Mouse (Mus musculus) heart, adult 11 months (tissue): ENCODE measurements around the gene Spag8.

Source experiments
- DNase-seq: peaks from one replicate; pipeline ENCODE4 v3.0.0; 2022

Spag8 gene

DNA sequence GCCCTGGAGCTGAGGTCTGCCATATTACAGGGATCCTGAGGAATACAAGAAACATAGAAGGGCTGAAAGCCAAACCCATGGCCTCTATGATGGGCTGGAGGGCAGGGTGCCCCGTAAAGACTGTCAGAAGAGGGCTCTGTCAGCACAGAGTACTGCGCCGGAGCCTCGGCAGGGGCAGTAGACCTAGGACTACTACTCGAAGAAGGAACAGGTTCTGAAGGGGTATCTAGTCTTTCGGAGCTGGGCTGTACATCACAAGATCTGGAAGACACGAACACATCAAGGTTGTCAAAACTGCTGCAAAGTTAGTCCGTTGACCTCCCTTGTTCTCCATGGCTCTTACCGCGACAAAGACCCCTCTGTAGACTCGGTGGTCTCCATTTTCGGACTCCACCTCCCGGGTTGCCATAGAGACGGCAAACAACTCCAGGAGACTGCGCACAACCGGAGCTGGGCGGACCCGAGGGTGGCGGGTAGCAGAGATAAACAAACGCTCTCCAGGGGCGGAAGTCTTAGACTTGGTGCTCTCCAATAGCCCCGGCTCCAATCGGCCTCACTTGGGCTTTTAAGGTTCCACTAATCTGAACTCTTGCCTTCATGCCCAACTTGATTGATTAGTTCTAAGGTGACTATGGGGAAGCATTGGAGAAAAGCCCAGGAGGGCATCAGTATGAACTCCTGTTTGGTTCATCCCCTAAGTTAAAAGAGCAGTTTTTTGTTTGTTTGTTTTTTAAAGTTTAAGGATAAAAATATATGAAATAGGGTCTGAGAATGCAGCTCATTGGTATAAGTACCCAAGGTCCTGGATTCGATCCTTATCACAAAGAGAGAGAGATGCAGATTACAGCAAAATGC lies at the start of gene Spag8:
Gene Spag8 (minus strand): TSS at position 434 of the 855 bp plus-strand sequence.
- DNase-seq, result peak; percentile 94

DNA sequence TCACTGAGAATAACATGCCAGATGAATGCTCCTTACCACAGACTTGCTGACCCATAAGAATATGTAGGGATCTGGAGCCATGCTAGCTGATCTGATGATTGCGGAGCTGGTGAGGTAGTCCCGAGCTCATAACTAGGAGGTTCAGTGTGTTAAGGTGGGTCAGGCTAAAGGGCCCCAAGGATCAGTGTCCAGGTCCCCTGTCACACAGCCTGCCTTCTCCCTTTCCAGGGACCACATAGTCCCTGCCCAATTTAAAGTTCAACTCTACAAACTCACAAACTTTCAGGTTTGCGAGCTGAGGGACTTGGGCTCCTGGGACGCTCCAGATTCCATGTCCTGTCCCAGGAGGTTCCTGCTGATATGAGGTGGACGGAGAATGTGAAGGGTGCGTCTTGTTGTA lies 47.3 kb upstream of the Spag8 start, which contains the start of gene Olfr70:
Gene Olfr70 (minus strand): TSS at position 101 of the 400 bp plus-strand sequence.
- no peak for DNase-seq

DNA sequence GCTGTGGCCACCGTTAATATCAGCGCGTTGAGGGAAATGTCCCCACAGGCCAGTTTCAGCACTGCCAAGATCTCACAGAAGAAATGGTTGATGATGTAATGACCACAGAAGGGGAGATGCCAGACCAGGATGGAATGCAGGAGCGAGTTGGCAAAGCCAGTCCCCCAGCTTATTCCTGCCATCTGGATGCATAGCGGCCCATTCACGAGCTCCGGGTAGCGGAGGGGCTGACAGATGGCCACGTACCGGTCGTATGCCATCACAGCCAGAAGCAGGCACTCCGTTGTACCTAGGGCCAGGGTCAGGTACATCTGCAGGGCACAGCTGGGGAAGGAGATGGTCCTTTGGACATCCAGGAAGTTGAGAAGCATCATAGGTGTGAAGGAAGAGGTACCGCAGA lies 43.2 kb upstream of the Spag8 start:
- no peak for DNase-seq

DNA sequence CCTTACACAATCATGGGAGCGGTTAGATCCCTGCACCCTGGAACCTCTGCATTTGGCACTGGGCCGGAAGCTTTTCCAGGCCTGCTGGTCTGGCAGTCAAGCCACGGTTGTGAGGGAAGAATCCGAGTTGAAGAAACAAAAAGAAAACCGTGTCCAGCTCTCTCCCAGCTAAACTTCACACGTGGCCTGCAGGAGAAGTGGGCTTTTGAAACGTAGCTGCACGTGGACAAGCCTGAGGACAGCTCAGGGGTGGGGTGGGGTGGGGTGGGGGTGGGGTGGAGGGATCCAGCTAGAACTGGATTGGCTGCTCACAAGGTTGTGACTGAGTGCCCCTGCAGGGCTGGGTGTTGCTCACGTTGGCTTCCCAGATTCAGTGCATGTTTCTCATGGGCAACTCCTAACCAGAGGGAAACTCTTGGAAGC lies 41.9 kb upstream of the Spag8 start:
- peak; percentile 98 for DNase-seq

DNA sequence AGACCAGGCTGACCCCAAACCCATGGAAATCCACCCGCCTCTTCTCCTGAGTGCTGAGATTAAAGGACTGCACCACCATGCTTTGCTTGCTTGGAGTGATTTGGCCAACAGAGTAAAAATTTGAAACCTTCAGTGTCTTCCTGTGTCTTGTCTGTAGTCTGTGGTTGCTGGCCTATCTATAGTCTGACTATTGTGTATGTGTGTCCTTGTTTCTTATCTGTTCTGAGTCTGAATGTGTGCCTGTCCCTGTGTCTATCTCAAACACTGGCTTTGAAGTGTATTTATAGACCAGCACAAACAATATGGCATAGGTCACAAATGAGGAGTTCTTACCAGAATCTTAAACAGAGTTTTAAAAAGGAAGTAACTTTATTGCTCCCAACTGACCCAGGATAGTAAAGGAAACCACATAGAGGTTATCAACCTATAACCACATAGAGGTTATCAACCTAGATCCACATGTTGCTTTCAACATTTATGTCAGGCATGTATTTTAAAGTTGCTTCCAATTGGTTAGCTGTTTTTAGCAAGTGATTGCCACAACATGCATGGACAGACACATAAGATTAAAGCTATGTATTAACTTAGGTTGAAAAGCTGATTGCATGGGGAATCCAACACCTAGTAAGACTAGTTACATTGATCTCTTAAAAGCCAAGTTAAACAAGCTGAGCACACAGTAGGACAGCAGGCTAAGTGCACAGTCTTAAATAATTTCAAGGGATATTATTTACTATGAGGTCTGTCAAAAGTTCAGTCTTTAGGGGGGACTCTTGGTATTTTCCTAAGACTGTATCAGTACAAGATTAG lies 41.2 kb upstream of the Spag8 start:
- no peak for DNase-seq

DNA sequence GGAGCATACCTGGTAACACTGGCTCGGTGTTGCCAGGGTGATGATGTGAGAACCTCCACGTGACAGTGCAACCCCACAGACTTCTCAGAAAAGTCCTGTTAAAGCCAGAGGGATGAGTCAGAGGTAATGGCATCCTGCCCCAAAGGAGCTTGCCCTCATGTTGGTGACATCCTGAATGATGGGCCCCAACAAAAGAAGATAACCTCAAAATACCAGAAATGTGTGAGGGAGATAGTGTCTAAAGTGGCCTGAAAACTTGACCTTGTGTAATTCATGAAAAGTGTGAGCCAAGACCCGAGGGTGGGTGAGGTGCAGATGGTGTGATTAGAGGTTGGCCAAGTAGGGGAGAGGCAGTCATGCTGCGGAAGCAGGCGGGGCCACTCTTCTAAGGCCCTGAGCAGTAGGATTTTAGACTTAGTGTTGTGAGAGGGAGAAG lies 40.4 kb upstream of the Spag8 start:
- peak; percentile 95 for DNase-seq

DNA sequence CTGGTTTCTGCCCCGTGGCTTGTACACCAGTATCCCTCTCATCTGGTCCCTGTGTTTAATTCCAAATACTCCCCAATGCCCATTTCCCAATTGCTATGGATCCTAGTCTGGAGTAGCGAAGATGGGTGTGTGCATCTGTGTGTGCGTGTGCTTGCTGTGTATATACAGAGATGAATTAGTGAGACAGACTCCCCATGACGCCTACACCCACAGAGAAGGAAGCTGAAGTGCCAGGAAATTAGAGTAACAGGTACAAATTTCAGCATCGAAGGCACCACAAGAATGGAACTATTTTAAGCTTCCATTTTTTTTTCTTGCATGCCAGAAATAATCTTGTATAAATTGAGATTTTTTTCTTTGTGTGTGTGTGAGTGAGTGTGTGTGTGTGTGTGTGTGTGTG lies 37.6 kb upstream of the Spag8 start:
- DNase-seq, result no peak

DNA sequence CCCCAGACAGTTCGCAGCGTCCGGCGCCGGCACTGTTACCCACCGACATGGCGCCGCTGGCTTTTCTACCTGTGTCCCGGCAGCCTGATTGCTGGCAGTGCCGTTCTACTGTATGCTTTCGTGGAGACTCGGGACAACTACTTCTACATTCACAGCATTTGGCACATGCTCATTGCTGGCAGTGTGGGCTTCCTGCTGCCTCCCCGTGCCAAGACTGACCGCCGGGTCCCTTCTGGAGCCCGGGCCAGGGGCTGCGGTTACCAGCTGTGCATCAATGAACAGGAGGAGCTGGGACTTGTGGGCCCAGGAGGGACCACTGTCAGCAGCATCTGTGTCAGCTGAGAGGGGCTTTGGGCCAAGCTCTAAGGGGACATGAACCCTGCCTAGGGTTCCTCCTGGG lies 36.6 kb upstream of the Spag8 start:
- no peak for DNase-seq

DNA sequence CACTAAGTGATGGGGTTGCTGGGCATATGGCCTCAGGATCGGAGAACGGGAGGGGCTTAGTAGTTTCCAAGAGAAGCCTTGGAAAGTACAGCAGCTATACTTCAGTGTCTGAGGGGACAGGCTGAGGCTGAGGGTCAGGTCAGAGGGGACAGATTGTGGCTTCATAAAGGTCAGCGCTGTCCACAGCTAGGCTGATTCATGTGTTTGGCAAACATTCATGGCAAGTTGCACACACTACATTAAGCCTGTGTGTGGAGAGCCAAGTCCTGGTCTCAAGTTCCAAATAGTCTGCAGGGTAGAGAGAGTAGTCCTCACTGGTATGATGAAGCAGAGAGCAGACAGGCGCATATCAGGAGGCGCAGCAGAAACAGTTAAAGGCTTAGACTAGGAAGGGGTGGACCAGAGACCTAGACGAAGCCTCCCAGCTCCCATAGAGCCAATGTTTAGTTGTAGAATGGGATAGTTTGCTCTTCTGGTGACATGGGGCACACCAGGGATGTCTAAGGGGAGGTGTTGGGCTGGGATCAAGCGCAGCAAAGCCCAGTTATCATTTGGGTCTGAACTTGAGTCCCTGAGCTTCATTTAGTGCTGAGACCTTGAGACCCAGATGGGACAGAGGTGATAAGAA lies 26.1 kb upstream of the Spag8 start:
- DNase-seq, result peak; percentile 91

DNA sequence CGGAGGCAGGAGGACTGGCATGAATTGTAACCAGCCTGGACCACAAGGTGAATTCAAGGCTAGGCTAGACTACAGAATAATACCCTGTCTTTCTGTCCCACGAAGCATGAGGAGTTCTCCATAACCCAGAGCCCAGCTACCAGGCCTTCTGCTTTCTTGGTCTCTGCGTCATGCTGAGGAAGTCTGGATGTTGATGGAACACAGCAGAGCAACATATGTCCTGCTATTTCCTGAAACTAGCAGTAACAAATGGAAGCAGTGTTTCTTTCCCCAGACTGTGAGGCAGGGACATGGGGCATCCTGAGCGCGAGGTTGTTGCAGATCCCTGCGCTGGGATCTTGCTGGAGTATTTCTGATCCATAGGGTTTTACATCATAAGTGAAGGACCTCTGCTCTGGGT lies 25.1 kb upstream of the Spag8 start:
- no peak for DNase-seq

DNA sequence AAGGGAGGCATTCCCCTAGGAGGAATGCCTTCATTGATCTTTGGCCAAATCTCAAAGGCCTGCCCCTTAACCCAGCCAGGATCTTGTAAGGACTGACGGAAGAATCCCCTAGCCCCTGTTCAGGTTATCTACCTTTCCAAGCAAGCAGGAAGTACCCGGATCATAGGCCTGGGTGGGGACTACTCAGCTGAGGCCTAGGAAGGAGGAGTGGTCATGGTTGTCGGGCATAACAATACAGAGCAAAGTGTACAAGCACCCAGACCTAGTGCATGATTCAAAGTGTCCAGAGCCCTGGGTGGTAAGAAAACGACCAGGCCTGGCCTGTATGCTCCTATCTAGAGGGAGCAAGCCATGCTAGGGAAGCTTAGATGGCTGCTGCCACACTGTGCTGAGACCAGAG lies 22.2 kb upstream of the Spag8 start:
- no peak for DNase-seq

DNA sequence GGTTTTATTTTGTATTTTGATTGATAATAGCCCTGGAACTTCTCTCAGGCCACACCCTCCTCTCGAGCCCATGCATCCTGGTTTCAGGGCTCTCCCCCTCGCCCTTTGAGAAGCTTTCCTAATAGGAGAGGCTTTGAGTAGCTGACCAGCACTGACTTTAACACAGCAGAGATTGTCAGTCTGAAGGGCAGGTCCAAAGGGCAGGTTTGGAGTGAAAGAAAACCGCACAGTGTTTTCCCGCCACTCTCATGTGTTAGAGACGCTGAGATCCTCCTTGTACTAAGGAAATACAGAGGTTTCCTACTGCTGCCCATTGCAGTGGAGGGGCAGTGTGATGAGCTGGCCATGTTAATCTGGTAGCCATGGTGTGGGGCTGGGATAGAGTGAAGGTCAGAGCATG lies 21.6 kb upstream of the Spag8 start:
- no peak for DNase-seq

DNA sequence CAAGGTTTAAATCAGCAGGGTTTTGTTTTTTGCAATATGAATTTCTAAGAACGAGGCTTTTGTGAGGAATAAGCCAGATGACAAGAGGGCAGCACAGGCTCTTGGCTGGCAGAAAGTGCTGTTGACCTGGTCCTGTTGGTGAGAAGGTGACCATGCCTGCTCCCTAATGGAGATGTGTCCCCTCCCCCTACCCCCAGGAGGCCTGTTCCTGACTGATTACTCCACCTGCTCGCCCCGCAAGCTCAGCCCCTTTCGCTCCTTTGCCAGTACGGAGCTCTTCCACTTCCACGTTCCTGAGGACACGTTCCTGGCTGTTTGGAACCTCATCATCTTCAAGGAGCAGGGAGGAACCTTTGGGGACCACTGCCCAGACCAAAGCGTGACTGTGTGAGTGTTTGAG lies 20.3 kb upstream of the Spag8 start:
- DNase-seq, result peak; percentile 82

DNA sequence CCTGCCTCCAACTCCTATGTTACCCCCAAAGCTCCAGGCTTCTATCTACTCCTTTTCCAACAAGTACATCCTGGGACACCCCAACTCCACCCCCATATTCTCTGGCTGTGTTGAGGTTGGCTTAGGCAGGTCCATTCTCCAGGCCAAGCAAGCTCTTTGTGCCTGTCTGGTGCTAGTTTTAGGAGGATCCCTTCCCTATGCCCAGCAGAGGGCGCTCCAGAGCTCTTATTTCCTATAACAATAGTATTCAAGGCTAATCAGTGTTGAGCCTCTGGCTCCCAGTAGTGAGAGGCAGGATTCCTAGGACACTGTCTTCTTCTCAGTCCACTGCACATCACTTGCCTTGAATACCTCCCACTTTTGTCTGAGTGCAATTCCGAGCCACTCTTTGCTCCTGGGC lies 18.7 kb upstream of the Spag8 start:
- DNase-seq, result peak; percentile 98

DNA sequence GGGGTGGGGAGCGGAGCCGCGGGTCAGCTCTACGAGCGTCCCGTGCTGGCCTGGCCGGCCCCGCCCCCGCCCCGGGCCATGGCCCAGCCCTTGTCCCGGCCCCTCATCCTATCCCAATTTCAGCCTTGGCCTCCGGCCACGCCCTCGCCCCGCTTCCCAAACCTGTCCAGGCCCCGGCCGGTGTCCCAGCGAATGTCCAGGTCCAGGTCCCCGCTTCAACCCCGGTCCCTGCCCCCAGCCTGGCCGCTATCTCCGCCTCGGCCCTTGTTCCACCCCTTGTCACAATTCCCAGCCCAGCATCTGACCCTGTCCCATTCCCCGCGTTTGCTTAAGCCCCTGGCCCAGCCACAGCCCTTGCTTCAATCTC lies 16.0 kb upstream of the Spag8 start:
- no peak for DNase-seq

DNA sequence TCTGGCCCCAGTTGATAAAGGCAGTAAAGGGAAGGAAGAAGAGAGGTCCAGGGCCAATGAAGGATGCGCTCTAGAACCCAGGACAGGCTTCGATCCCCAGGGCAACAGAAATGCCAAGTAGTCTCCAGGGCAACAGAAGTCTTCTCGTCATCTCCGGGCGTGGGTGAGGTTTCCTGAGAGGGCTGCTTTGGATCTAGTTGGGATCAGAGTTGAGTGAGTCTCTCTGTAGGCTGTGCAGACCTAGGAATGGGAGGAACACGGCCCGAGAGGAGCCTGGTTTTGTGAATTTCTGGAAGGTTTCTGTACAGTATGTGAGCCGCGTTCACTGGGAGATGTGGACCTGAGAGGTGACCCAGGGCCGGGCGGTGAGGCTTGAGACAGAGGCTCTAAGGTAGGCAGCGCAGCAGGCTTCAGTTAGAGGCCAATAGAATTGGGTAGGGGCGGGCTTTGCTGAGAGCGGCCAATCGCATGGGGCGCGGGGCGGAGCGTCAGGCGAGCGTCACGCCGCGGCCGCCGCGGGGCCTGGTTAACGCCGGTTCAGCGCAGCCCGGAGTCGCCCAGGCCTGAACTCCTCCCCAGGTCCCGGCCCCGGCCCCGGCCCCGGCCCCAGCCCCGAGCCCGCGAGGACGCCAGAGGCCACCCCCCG lies 15.5 kb upstream of the Spag8 start, which contains the start of the genes Tmem8b and Fam221b:
Gene Tmem8b (plus strand): TSS at position 190 of the 646 bp plus-strand sequence.
Gene Fam221b (minus strand): TSS at position 364 of the 646 bp plus-strand sequence.
- DNase-seq, result peak; percentile 99

DNA sequence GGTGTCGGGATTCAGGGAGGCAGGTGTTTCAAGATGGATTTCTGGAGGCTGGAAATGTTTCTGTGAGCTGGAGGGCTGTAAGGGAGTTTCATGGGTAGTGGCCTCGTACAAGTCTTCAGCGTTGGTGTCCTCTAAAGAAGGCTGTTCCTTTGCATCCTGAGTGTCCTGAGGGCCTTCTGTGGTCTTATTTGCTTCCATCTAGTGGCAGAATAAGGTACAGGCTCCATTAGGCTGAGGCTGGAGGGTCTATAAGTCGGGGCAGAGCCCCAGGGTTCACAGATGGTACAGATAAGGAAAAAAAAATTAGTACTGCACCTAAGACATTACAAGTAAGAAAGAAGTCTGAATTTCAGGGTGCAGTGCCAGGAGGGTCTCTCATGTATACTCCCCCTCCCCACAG lies 13.0 kb upstream of the Spag8 start:
- DNase-seq, result no peak

DNA sequence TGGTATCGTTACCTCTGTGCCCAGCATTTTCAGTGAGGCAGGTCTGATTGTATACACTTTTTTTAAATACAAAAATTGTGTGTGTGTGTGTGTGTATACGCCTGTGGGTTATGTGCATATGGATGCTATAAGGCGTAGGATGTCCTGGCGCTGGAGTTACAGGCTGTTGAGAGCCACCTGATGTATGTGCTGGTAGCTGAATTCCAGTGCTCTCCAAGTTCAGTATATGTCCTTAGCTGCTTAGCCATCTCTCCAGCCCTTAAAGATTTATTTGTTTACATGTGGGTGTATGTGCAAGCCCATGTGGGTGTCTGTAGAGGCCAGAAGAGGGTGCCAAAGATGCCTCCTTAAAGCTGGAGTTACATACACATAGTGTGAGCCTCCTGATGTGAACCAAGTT lies 3.8 kb upstream of the Spag8 start:
- DNase-seq, result no peak

DNA sequence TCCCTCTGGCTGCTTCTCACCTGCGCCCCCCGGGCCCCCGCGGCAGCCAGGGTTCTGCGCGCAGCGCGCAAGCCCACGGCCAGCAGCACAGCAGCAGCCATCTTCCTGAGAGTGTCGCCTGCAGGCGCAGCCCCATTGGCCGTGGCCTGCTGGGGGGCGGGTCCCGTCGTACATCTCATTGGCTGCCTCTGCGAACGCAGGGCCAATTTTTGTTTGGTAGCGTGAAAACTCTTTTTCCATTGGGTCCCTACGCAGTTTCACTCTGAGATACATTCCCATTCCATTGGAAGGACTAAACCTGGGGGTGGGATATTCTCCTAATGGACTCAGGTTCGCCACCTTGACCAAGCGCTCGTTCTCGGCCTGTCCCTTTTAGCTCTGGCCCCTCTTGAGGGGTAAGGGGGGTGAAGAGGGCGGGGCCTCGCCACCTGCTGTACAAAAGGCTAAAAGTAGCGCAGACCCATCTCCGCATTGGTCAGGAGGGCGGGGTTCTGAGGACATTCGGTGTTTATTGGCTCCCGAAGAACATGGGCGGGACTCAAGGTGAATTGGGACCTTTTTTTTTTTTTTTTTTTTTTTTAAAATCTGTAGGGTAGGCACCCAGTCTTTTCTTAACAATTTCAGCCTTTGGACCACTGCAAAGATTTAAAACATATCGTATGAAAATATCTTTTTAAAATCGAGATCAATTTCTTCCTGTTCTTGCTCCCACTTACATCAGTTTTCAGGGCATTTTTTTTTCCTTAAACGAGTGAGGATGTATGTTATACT lies 3.1 kb upstream of the Spag8 start, which contains the start of gene Hint2:
Gene Hint2 (minus strand): TSS at position 128 of the 771 bp plus-strand sequence.
- peak; percentile 100 for DNase-seq

DNA sequence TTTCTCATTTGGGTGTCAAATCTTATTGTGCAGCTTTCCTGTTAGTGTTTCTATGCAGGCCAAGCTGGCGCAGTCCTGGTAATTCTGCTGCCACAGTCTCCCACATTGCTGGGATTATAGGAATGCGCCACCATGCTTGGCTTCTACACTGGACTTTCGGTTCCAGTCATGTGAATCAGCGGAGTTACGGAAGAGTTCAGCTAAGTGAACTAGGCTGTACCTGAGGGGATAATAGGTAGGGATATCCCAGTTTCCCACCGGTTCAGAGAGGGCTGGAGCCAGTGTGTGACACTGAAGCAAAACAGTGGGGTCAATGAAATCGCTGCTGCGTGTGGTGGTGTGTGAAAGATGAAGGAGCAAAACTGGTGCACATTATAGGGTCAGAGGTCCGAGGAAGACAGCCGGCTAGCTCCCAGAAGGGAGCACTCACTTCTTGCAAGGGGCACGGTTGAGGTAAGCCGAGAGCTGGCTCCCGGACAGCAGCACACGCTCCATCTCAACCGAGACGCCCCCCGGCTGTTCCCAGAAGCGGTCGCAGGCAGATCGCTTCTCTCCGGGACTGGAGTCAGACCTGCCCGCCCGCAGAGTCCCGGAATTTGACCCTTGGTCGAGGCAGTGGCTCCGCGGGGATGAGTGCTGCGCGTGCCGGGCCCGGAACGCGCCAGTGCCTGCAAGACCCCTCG lies 2.4 kb upstream of the Spag8 start:
- DNase-seq, result no peak

DNA sequence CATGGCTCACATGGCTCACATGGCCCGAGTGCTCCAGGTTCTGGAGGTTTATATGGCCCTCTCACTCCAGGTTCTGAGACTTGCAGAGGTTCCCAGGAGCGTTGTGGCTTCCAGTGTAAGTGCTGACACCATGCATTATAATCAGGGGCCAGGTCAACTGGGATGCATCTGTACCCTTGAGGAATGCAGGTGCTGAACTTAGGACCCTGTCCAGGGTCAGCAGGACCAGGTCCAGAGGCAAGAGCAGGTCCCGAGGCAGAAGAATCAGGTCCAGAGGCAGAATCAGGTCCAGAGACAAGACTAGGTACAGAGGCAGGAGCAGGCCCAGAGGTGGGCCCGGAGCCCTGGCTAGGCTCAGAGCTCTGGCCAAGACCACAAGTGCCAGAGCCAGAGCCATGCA lies 668 bp downstream of the Spag8 start:
- DNase-seq, result no peak
